Mouse (Mus musculus): Measurements from ENCODE around the gene Scrn2. TPM values are rescaled to one million over a fixed set of nuclear protein-coding genes. Genes with fewer than 3 reads are reported as not detected.

Gene Scrn2
- polyA plus RNA-seq (2014; fragmentation: Illumina TruSeq; extraction: RNeasy Lipid Tissue Mini Kit (QIAGEN cat#74804); ENCODE audit: insufficient read depth, low read depth, low replicate concordance): 12.5 TPM

GRCm38 (mm10) chr11:97029686-97030417, at the start of gene Scrn2:
Gene Scrn2, plus strand, starts transcription at chr11:97029938.

DNA sequence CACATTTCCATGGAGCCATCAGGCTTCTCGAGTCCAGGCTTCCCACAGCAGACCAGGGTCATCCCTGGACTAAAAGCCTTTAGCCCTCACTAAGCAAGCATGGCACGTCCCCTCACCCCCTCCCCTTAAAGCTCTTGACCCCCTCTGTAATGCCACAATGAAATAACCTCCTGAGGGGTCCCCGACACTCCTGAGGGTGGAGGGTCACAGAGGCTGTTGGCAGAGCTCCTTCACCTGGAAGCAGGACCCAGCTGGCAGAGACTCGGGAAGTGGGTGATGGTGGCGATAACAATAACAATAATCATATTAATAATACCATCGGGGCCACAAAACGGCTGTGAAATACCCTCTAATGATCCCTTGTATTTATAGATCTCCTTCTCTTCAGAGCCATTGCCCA, 46.9 kb upstream of the Scrn2 start, which contains the start of gene Sp2:
Gene Sp2 (minus strand): TSS at position 101 of the 400 bp plus-strand sequence.

GRCm38 (mm10) chr11:97013121-97013670, 16.5 kb upstream of the Scrn2 start, which contains the start of gene Sp6:
Gene Sp6, plus strand, starts transcription at chr11:97013394.

DNA sequence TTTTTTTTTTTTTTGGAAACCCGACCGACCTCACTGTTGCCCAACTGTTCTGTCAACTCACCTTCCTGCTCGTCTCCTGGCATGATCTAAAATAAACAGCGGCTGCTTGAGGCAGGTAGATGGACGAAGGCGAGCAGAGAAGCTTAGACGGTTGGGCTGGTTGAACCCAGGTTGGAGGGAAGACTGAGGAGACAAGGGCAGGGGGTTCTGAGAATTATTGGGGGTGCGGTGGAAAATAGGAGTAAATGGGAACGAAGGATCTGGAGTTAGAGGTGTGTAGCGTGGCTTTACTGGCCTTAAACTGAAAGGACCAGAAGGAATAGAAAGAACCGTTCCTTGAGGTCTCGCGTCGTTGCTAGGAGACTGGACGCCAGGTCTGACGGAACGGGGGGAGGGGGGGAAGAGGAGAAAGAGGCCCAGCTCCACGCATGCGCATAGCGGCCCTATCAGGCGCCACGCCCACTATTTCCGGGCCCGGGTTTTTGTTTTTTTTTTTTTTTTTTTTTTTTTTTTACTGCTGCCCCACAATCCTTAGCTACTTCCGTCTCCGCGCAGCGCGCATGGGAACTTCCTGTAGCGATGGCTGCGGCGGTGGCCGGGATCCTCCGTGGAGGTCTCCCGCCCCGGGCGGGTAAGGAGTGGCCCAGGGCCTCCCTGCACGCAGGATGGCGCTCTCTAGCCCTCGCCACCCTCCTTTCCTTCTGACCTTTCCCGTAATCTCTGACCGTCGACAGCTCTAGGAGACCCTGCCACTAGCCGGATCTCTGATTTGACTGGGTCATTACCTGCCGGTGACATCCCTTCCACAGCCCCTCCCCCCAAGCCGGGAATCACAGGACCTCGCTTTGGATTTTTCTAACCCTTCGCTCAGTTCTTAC, 11.5 kb downstream of the Scrn2 start, which contains the start of the genes Lrrc46 and Mrpl10:
Gene Lrrc46 (minus strand): TSS at position 386 of the 878 bp plus-strand sequence.
Gene Mrpl10 (plus strand): TSS at position 539 of the 878 bp plus-strand sequence.

DNA sequence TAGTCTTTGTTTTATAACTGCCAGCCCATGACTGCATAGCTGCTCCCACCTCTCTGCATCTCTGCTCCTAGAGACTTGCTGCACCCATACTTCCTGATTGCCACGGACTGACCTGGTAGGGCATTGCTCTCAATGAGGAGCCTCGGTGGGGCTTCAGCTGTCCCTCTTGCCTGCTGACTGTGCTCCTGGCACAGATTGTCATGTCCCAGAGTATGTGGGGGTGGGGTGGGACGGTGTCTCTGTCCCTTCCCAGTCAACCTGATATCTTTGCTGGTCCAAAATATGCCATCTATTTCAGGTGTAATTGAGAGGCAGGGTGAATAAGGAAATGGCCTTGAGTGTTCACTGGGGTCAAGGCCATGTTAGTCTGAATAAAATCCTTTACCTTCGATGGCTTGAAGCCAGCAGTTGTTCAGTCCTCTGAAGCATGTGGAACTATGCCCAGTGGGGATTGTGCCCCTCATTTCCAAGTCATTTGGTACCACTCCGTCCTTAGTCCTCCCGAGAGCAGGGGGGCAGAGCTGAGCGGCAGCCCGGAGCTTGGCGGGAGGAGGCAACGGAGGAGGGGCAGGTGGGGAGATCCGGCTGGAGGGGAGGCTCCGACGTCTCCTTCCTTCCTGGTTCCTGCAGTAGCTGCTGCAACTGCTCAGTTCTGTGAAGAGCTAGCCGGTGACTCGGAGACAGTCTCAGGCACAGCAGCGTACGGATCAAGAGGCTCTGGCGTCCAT, 20.6 kb downstream of the Scrn2 start, which contains the start of gene Osbpl7:
Gene Osbpl7 (plus strand): TSS at position 413 of the 728 bp plus-strand sequence.

Other genes starting within 250 kb of the Scrn2 start
- 30.2 TPM for gene Cbx1, start 240.8 kb upstream of the Scrn2 start, polyA plus RNA-seq (2014; fragmentation: Illumina TruSeq; extraction: RNeasy Lipid Tissue Mini Kit (QIAGEN cat#74804); ENCODE audit: insufficient read depth, low read depth, low replicate concordance)
- gene Nfe2l1, start 200.0 kb upstream of the Scrn2 start, polyA plus RNA-seq (2014; fragmentation: Illumina TruSeq; extraction: RNeasy Lipid Tissue Mini Kit (QIAGEN cat#74804); ENCODE audit: insufficient read depth, low read depth, low replicate concordance): 97.1 TPM
- 43.4 TPM for gene Copz2, start 180.1 kb upstream of the Scrn2 start, polyA plus RNA-seq (2014; fragmentation: Illumina TruSeq; extraction: RNeasy Lipid Tissue Mini Kit (QIAGEN cat#74804); ENCODE audit: insufficient read depth, low read depth, low replicate concordance)
- gene Cdk5rap3, start 113.4 kb upstream of the Scrn2 start, polyA plus RNA-seq (2014; fragmentation: Illumina TruSeq; extraction: RNeasy Lipid Tissue Mini Kit (QIAGEN cat#74804); ENCODE audit: insufficient read depth, low read depth, low replicate concordance): 28.8 TPM
- 99.6 TPM for gene Prr15l, start 101.8 kb upstream of the Scrn2 start, polyA plus RNA-seq (2014; fragmentation: Illumina TruSeq; extraction: RNeasy Lipid Tissue Mini Kit (QIAGEN cat#74804); ENCODE audit: insufficient read depth, low read depth, low replicate concordance)
- gene Pnpo, start 86.0 kb upstream of the Scrn2 start, polyA plus RNA-seq (2014; fragmentation: Illumina TruSeq; extraction: RNeasy Lipid Tissue Mini Kit (QIAGEN cat#74804); ENCODE audit: insufficient read depth, low read depth, low replicate concordance): 18.9 TPM
- 6.9 TPM for gene Sp2, start 47.0 kb upstream of the Scrn2 start, polyA plus RNA-seq (2014; fragmentation: Illumina TruSeq; extraction: RNeasy Lipid Tissue Mini Kit (QIAGEN cat#74804); ENCODE audit: insufficient read depth, low read depth, low replicate concordance)
- gene Sp6, start 16.5 kb upstream of the Scrn2 start, polyA plus RNA-seq (2014; fragmentation: Illumina TruSeq; extraction: RNeasy Lipid Tissue Mini Kit (QIAGEN cat#74804); ENCODE audit: insufficient read depth, low read depth, low replicate concordance): 2.2 TPM
- gene Lrrc46, start 11.5 kb downstream of the Scrn2 start, polyA plus RNA-seq (2014; fragmentation: Illumina TruSeq; extraction: RNeasy Lipid Tissue Mini Kit (QIAGEN cat#74804); ENCODE audit: insufficient read depth, low read depth, low replicate concordance): 4.8 TPM
- 40.3 TPM for gene Mrpl10, start 11.6 kb downstream of the Scrn2 start, polyA plus RNA-seq (2014; fragmentation: Illumina TruSeq; extraction: RNeasy Lipid Tissue Mini Kit (QIAGEN cat#74804); ENCODE audit: insufficient read depth, low read depth, low replicate concordance)
- gene Osbpl7, start 20.7 kb downstream of the Scrn2 start, polyA plus RNA-seq (2014; fragmentation: Illumina TruSeq; extraction: RNeasy Lipid Tissue Mini Kit (QIAGEN cat#74804); ENCODE audit: insufficient read depth, low read depth, low replicate concordance): 5.0 TPM
- gene Tbx21, start 85.4 kb downstream of the Scrn2 start, polyA plus RNA-seq (2014; fragmentation: Illumina TruSeq; extraction: RNeasy Lipid Tissue Mini Kit (QIAGEN cat#74804); ENCODE audit: insufficient read depth, low read depth, low replicate concordance): 1.2 TPM
- 20.8 TPM for gene Tbkbp1, start 121.6 kb downstream of the Scrn2 start, polyA plus RNA-seq (2014; fragmentation: Illumina TruSeq; extraction: RNeasy Lipid Tissue Mini Kit (QIAGEN cat#74804); ENCODE audit: insufficient read depth, low read depth, low replicate concordance)
- 32.2 TPM for gene Kpnb1, start 157.9 kb downstream of the Scrn2 start, polyA plus RNA-seq (2014; fragmentation: Illumina TruSeq; extraction: RNeasy Lipid Tissue Mini Kit (QIAGEN cat#74804); ENCODE audit: insufficient read depth, low read depth, low replicate concordance)

Data from lung, adult 10 weeks (tissue).